Mouse (Mus musculus): ENCODE results near the gene Cdc123.

DNA sequence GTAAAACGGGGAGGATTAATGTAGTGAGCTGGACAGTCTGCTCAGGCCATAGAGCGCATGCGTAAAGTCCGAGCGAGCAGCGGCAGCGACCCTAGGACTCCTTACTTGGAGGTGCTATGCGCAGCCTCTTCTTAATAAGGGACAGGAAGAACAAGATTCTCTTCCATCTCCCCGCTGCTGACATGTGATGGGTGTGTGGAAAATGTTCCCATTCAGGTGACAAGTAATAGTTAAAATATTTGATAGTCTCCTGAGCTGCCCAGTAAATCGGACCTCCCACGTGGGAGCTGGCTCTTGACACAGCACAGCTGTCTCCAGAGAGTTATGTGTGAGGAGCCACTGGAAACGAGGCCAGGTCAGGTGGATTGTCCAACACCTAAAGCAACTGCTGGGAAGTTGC is 98.4 kb downstream of the Cdc123 start:
- no peak for TF ChIP-seq CTCF (IDR thresholded peaks at IDR 0.05; ENCODE audit: borderline replicate concordance, insufficient read depth, low read depth, low read length)
- no peak for TF ChIP-seq POLR2A (IDR thresholded peaks at IDR 0.05; ENCODE audit: borderline replicate concordance, insufficient read depth, low read length)
